Mouse (Mus musculus) limb, embryonic 12.5 days (tissue): Measurements from ENCODE around the gene Habp4. TPM values are rescaled to one million over a fixed set of nuclear protein-coding genes. Genes with fewer than 3 reads are reported as not detected.

ENCODE experiments used
- polyA plus RNA-seq: library from polyadenylated mRNA; unstranded; fragments of >200 nt; fragmentation: Nextera tagmentation; extraction: Ambion mirVana; gene quantifications from 2 replicates; pipeline ENCODE4 v1.2.1, GENCODE M21; 2016

Gene Habp4
- polyA plus RNA-seq, 1 experiment from 2014 or later, result 30.9 TPM

Other genes starting within 250 kb of the Habp4 start
- not detected in 2 replicates for gene Hsd17b3, start 72.6 kb upstream of the Habp4 start, polyA plus RNA-seq
- 4.3 and 4.5 TPM in 2 replicates for gene Slc35d2, start 32.5 kb upstream of the Habp4 start, polyA plus RNA-seq
- 17.4 and 19.5 TPM in 2 replicates for gene Zfp367, start 8.6 kb upstream of the Habp4 start, polyA plus RNA-seq
- 29.6 and 29.8 TPM in 2 replicates for gene Cdc14b, start 113.5 kb downstream of the Habp4 start, polyA plus RNA-seq
- gene Aaed1, start 150.9 kb downstream of the Habp4 start, polyA plus RNA-seq, result 39.4 and 42.6 TPM in 2 replicates
- gene Ctsl, start 209.1 kb downstream of the Habp4 start, polyA plus RNA-seq, result 153 and 157 TPM in 2 replicates